Comparison of ENCODE assay signal across 11 mouse cellular contexts in the genomic region with DNA sequence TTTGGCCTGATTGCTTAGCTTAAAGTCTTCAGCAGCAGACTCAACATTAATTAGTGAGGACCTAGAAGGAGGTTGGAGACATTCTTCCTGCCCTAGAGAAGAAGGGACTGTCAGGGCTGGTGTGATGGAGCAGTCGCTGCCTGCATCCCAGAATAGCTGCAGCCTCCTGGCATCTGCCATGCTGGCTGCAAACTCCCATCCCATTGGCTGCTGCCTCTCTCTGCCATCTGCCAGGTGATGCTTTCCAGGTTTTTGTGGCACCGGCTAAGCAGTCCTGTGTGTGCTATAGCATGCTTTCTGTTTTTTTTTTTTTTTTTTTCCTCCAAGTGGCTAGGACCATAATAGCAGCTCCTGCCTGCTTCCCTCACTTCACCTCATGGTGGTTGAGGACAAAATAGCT. TPM values are rescaled to one million over a fixed set of nuclear protein-coding genes. Genes with fewer than 3 reads are reported as not detected.
DNase-seq lines count a peak whose midpoint lies in the region; ATAC-seq and TF ChIP-seq lines count a peak whose summit lies in the region.
"Had no signal": no experiment of that assay in that cellular context is flagged by ENCODE, and none has a peak within 500 bp of the region (broad histone marks: within the 10 kb centered on the region; RNA-seq: fewer than 3 reads in every experiment).

No protein-coding gene starts in this region.

- no peak overlapping the region for H3K4me3 ChIP-seq in midbrain, postnatal 0 days (ENCODE audit: low read depth, low read length)
- no peak overlapping the region for H3K4me3 ChIP-seq in midbrain, embryonic 13.5 days (replicated peaks)
- H3K4me3 ChIP-seq in forebrain, postnatal 0 days (ENCODE audit: low read depth, low read length): no peak overlapping the region
- H3K4me3 ChIP-seq: lung, embryonic 15.5 days; myocyte had no signal

- no peak for TF ChIP-seq CTCF in midbrain, postnatal 0 days (IDR thresholded peaks at IDR 0.05)
- no peak for TF ChIP-seq CTCF in forebrain, postnatal 0 days (IDR thresholded peaks at IDR 0.05; ENCODE audit: low read depth)

- H3K4me1 ChIP-seq in midbrain, postnatal 0 days (ENCODE audit: insufficient read depth, low read length): no peaks in the 10 kb centered on the region
- H3K4me1 ChIP-seq in midbrain, embryonic 13.5 days (replicated peaks): no peaks in the 10 kb centered on the region
- H3K4me1 ChIP-seq in forebrain, postnatal 0 days (ENCODE audit: insufficient read depth): no peaks in the 10 kb centered on the region
- H3K4me1 ChIP-seq: lung, embryonic 15.5 days had no signal

- ATAC-seq in midbrain, postnatal 0 days (ENCODE audit: low FRiP score): peak; percentile 68; the same call in 1 of the 2 replicates
- no peak for ATAC-seq in midbrain, embryonic 13.5 days
- peak; percentile 97 for ATAC-seq in forebrain, postnatal 0 days

- DNase-seq in midbrain, postnatal 0 days (ENCODE audit: low spot score): peak; percentile 77
- peak; percentile 85 for DNase-seq in forebrain, postnatal 0 days
- peak; percentile 79 for DNase-seq in layer of hippocampus, postnatal 36 days
- DNase-seq in right cerebral cortex, postnatal 4 days: peak; percentile 42
- DNase-seq in ovary, postnatal 10 days (ENCODE audit: low spot score): no peak
- DNase-seq in T-cell, adult 2 months (ENCODE audit: low spot score): no peak
- DNase-seq in c-Kit-positive CD71-positive TER-119-positive erythroid progenitor cells, embryonic 14.5 days (ENCODE audit: low spot score): no peak
- DNase-seq: thymus, postnatal 14 days had no signal

- no peak overlapping the region for H3K27ac ChIP-seq in midbrain, postnatal 0 days (ENCODE audit: low read depth, low read length)
- H3K27ac ChIP-seq in midbrain, embryonic 13.5 days: no peak overlapping the region
- H3K27ac ChIP-seq in forebrain, postnatal 0 days (ENCODE audit: low read depth, low read length): no peak overlapping the region
- H3K27ac ChIP-seq: lung, embryonic 15.5 days had no signal

- no peaks in the 10 kb centered on the region for H3K36me3 ChIP-seq in midbrain, postnatal 0 days (ENCODE audit: insufficient read depth, low read length)
- no peaks in the 10 kb centered on the region for H3K36me3 ChIP-seq in midbrain, embryonic 13.5 days
- no peaks in the 10 kb centered on the region for H3K36me3 ChIP-seq in forebrain, postnatal 0 days (ENCODE audit: insufficient read depth)
- H3K36me3 ChIP-seq: lung, embryonic 15.5 days had no signal

- WGBS in midbrain, postnatal 0 days: 88% methylated on average over 2 of the region's 2 CpGs
- WGBS in midbrain, embryonic 13.5 days: 88% methylated on average over 2 of the region's 2 CpGs
- 50% methylated on average over 2 of the region's 2 CpGs for WGBS in forebrain, postnatal 0 days

- no peaks in the 10 kb centered on the region for H3K9me3 ChIP-seq in midbrain, postnatal 0 days (ENCODE audit: low read length)
- no peaks in the 10 kb centered on the region for H3K9me3 ChIP-seq in midbrain, embryonic 13.5 days
- H3K9me3 ChIP-seq in forebrain, postnatal 0 days (ENCODE audit: low read length): no peaks in the 10 kb centered on the region
- H3K9me3 ChIP-seq: lung, embryonic 15.5 days had no signal

- H3K4me2 ChIP-seq in midbrain, postnatal 0 days (ENCODE audit: low read depth, low read length, poor library complexity, severe bottlenecking): no peak overlapping the region
- H3K4me2 ChIP-seq in midbrain, embryonic 13.5 days (replicated peaks): no peak overlapping the region
- H3K4me2 ChIP-seq in forebrain, postnatal 0 days (ENCODE audit: low read depth): no peak overlapping the region
- H3K4me2 ChIP-seq: lung, embryonic 15.5 days had no signal

- H3K27me3 ChIP-seq in midbrain, postnatal 0 days (ENCODE audit: insufficient read depth, low read length): no peaks in the 10 kb centered on the region
- H3K27me3 ChIP-seq in midbrain, embryonic 13.5 days: no peaks in the 10 kb centered on the region
- H3K27me3 ChIP-seq in forebrain, postnatal 0 days (ENCODE audit: insufficient read depth, low read length): no peaks in the 10 kb centered on the region
- H3K27me3 ChIP-seq: lung, embryonic 15.5 days had no signal

- no peak overlapping the region for H3K9ac ChIP-seq in midbrain, postnatal 0 days (replicated peaks; ENCODE audit: low read length, poor library complexity, severe bottlenecking)
- no peak overlapping the region for H3K9ac ChIP-seq in midbrain, embryonic 13.5 days (replicated peaks)
- no peak overlapping the region for H3K9ac ChIP-seq in forebrain, postnatal 0 days
- H3K9ac ChIP-seq: lung, embryonic 15.5 days had no signal

RNA-seq across cellular contexts. Expression of gene Lrrc55, which starts 16.7 kb away (rescaled TPM):
- total RNA-seq in midbrain, postnatal 0 days (2014; rRNA removed): 29.6 and 32.3 TPM in 2 replicates
- 10.9 and 11.5 TPM in 2 replicates for polyA plus RNA-seq in midbrain, postnatal 0 days (2015; fragmentation: Nextera tagmentation; extraction: Ambion mirVana)
- 7.0 and 7.6 TPM in 2 replicates for polyA plus RNA-seq in midbrain, embryonic 13.5 days (2015; fragmentation: Nextera tagmentation; extraction: Ambion mirVana)
- 31.5 and 36.7 TPM in 2 replicates for total RNA-seq in forebrain, postnatal 0 days (2014; rRNA removed)
- polyA plus RNA-seq in forebrain, postnatal 0 days (2015; fragmentation: Nextera tagmentation; extraction: Ambion mirVana): 11.2 and 14.6 TPM in 2 replicates
- total RNA-seq in layer of hippocampus, postnatal 36 days (2021): 10 to 100 TPM; 12.5 to 14.7 TPM

Comparison
In these comparisons a context has a peak if more than half of its experiments do, and no peak if none do; other contexts are left out.
1. DNase-seq: peak in midbrain, postnatal 0 days (single experiment), forebrain, postnatal 0 days (single experiment), layer of hippocampus, postnatal 36 days (2 of 2) and right cerebral cortex, postnatal 4 days (single experiment); none in ovary, postnatal 10 days (single experiment), T-cell, adult 2 months (single experiment) and c-Kit-positive CD71-positive TER-119-positive erythroid progenitor cells, embryonic 14.5 days (single experiment).